Mouse (Mus musculus) kidney, postnatal 0 days (tissue): Measurements from ENCODE around the gene Kcnip2. TPM values are rescaled to one million over a fixed set of nuclear protein-coding genes. Genes with fewer than 3 reads are reported as not detected.

Source experiments
- ATAC-seq: fragments of 200-750 bp; cut with Nextera tagmentation; replicated peaks from 2 replicates; pipeline ENCODE4 v1.8.0; 2017; ENCODE audit warnings: low read depth, moderate number of reproducible peaks, moderate TSS enrichment, moderate library complexity; ENCODE audit not compliant: low FRiP score
- DNase-seq: peaks from one replicate; pipeline ENCODE4 v3.0.0-alpha.2; 2016; ENCODE audit warnings: low spot score
- H3K27ac ChIP-seq: fragments of 300-500 bp; sonication (generic); 2 replicates; pipeline ENCODE4 v1.5.1; 2014; ENCODE audit warnings: mild to moderate bottlenecking
- H3K27me3 ChIP-seq: fragments of 300-500 bp; sonication (generic); 2 replicates; pipeline ENCODE4 v1.6.1; 2014; ENCODE audit warnings: low read length, mixed read lengths; ENCODE audit not compliant: insufficient read depth
- H3K36me3 ChIP-seq: fragments of 300-500 bp; sonication (generic); 2 replicates; pipeline ENCODE4 v1.6.1; 2014; ENCODE audit warnings: low read length, mixed read lengths; ENCODE audit not compliant: insufficient read depth
- H3K4me1 ChIP-seq: fragments of 300-500 bp; sonication (generic); replicated peaks from 2 replicates; pipeline ENCODE4 v1.6.1; 2014; ENCODE audit warnings: antibody characterized with exemption, low read length, mixed read lengths; ENCODE audit not compliant: insufficient read depth
- H3K4me2 ChIP-seq: fragments of 300-500 bp; sonication (generic); 2 replicates; pipeline ENCODE4 v1.6.1; 2014; ENCODE audit warnings: mild to moderate bottlenecking, low read length, moderate library complexity, mixed read lengths
- H3K4me3 ChIP-seq: fragments of 300-500 bp; sonication (generic); replicated peaks from 2 replicates; pipeline ENCODE4 v1.5.1; 2014; ENCODE audit warnings: low read depth, low read length
- H3K9ac ChIP-seq: fragments of 300-500 bp; sonication (generic); 2 replicates; pipeline ENCODE4 v1.6.1; 2014; ENCODE audit warnings: low read depth, low read length
- H3K9me3 ChIP-seq: fragments of 300-500 bp; sonication (generic); replicated peaks from 2 replicates; pipeline ENCODE4 v1.6.1; 2016; ENCODE audit warnings: low read length, inconsistent platforms, mixed read lengths
- CTCF ChIP-seq: IDR thresholded peaks from 2 replicates; pipeline ENCODE4 v1.5.1; 2016; ENCODE audit warnings: antibody characterized with exemption, low read depth, mild to moderate bottlenecking, moderate library complexity
- WGBS: fragments of 180-500 bp; shearing (Covaris S2); extraction: QIAGEN DNeasy Blood & Tissue Kit; methylation state at CpG from one replicate; pipeline ENCODE4 v1.1.7; 2014; 5-methylcytosine and 5-hydroxymethylcytosine counted together
- polyA plus RNA-seq: library from polyadenylated mRNA; unstranded; fragments of >200 nt; fragmentation: Nextera tagmentation; extraction: Ambion mirVana; gene quantifications from 2 replicates; pipeline ENCODE4 v1.2.1, GENCODE M21; 2015

Kcnip2 gene
- polyA plus RNA-seq, 1 experiment from 2014 or later = 1.5 TPM

DNA sequence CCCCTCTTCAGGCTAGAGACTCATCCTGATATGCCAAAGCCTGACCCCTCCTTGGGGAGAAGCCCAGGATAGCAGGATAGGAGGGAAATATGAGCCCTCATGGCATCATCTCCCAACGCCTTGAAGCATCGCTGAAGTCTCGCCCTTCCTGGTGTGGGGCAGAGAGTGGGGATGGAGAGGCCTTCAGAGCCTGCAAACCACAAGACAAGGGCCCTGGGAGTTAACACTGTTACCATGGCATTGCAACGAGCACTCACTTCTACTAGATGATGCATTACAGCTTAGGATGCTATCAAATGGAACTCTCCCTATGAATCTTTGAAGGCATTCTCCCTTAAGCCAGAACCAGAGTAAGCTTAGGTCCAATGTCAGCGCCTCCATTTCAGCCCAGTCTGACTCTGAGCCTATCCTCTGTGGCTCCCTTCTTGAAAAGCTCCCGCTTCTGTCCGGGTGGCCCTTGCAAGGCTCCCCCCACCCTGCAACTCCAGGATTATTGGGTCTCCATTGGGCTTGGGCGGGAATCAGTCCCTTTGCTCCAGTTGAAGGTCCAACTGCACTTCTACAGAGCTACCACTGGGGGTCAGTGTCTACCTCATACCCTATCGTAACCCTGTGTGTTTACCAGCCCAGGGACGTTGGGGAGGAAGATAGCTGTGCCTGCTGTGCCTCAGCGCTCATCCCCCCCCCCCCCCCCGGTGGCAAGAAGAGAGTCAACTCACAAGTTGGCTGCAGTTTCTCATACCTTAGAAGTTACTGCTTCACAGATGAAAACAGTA, 11.1 kb downstream of the Kcnip2 start:
- peak; percentile 75 for DNase-seq
- Histone ChIP-seq H3K27ac (no peak overlapping the region), H3K4me1 (no peaks in the 10 kb centered on the region), H3K36me3 (no peaks in the 10 kb centered on the region), H3K4me3 (no peak overlapping the region), H3K9me3 (no peaks in the 10 kb centered on the region), H3K4me2 (no peak overlapping the region), H3K27me3 (no peaks in the 10 kb centered on the region), H3K9ac (no peak overlapping the region)
- TF ChIP-seq CTCF = peak; percentile 82
- no peak for ATAC-seq
- WGBS = 20% methylated on average over 12 of the region's 12 CpGs

- H3K27ac ChIP-seq = no peak overlapping the region
- no peaks in the 10 kb centered on the region for H3K36me3 ChIP-seq
- no peak for ATAC-seq
- no peak overlapping the region for H3K4me2 ChIP-seq
- H3K27me3 ChIP-seq = no peaks in the 10 kb centered on the region
- no peaks in the 10 kb centered on the region for H3K4me1 ChIP-seq
- no peak overlapping the region for H3K9ac ChIP-seq
- TF ChIP-seq CTCF = no peak
- 21% methylated on average over 4 of the region's 4 CpGs for WGBS
- no peaks in the 10 kb centered on the region for H3K9me3 ChIP-seq
- no peak overlapping the region for H3K4me3 ChIP-seq
- no peak for DNase-seq
These were observed 12.5 kb downstream of the Kcnip2 start for GRCm38 (mm10) chr19:45803408-45803807.

DNA sequence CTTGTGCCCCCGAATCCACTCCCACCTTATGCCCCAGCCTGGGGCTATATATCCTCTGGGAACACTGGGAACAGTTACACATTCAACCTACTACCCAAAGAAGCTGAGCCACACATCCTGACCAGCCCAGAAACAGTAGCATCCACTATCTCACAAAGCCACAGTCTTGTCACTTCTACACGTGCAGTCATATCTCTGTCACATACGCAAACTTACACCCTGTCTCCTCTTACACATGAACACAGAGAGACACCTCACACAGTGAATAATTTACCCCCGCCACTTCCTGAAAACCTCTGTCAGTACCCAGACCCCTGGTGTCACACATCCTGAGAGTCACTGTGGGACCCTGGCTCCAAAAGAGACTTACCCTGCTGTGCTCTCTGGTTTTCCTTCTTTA, 13.2 kb downstream of the Kcnip2 start:
- DNase-seq (no peak), ATAC-seq (no peak)
- H3K27ac ChIP-seq = no peak overlapping the region
- H3K4me3 ChIP-seq = no peak overlapping the region
- no peaks in the 10 kb centered on the region for H3K9me3 ChIP-seq
- no peak overlapping the region for H3K9ac ChIP-seq
- H3K4me2 ChIP-seq = no peak overlapping the region
- H3K36me3 ChIP-seq = no peaks in the 10 kb centered on the region
- WGBS = 73% methylated on average over 4 of the region's 4 CpGs
- H3K27me3 ChIP-seq = no peaks in the 10 kb centered on the region
- TF ChIP-seq CTCF = no peak
- H3K4me1 ChIP-seq = no peaks in the 10 kb centered on the region

GRCm38 (mm10) chr19:45796879-45797278, 19.0 kb downstream of the Kcnip2 start:
- 0 out of 2 replicates have a peak, but pooled peaks cover 2% of the 10 kb centered on the region for H3K4me1 ChIP-seq
- no peaks in the 10 kb centered on the region for H3K9me3 ChIP-seq
- H3K9ac ChIP-seq = no peak overlapping the region
- H3K4me3 ChIP-seq = no peak overlapping the region
- ATAC-seq = no peak
- no peaks in the 10 kb centered on the region for H3K27me3 ChIP-seq
- no peaks in the 10 kb centered on the region for H3K36me3 ChIP-seq
- H3K4me2 ChIP-seq = no peak overlapping the region
- WGBS = 55% methylated on average over 15 of the region's 15 CpGs
- TF ChIP-seq CTCF = no peak
- no peak overlapping the region for H3K27ac ChIP-seq
- DNase-seq = no peak

- Histone ChIP-seq H3K9me3 (no peaks in the 10 kb centered on the region), H3K36me3 (no peaks in the 10 kb centered on the region), H3K4me1 (0 out of 2 replicates have a peak, but pooled peaks cover 2% of the 10 kb centered on the region), H3K27ac (no peak overlapping the region), H3K27me3 (no peaks in the 10 kb centered on the region), H3K4me2 (peak overlapping the region; percentile 43), H3K4me3 (peak overlapping the region; percentile 16; the same call in 1 of the 2 replicates), H3K9ac (no peak overlapping the region)
- ATAC-seq (no peak; the same call in 1 of the 2 replicates), DNase-seq (peak; percentile 47)
- WGBS = 11% methylated on average over 15 of the region's 15 CpGs
- no peak for TF ChIP-seq CTCF
These were observed 19.8 kb downstream of the Kcnip2 start for GRCm38 (mm10) chr19:45796061-45796556.

- ATAC-seq (no peak), DNase-seq (no peak)
- 38% methylated on average over 15 of the region's 15 CpGs for WGBS
- H3K27ac ChIP-seq = no peak overlapping the region
- H3K9ac ChIP-seq = no peak overlapping the region
- H3K4me1 ChIP-seq = 0 out of 2 replicates have a peak, but pooled peaks cover 2% of the 10 kb centered on the region
- H3K9me3 ChIP-seq = no peaks in the 10 kb centered on the region
- H3K36me3 ChIP-seq = no peaks in the 10 kb centered on the region
- no peaks in the 10 kb centered on the region for H3K27me3 ChIP-seq
- TF ChIP-seq CTCF = no peak
- no peak overlapping the region for H3K4me3 ChIP-seq
- peak overlapping the region; percentile 43 for H3K4me2 ChIP-seq
These were observed 20.4 kb downstream of the Kcnip2 start for GRCm38 (mm10) chr19:45795406-45795944.
